Mouse (Mus musculus) embryo, embryonic 11.5 days (tissue): Measurements from ENCODE around the gene Cd300lg.

Source experiments
- DNase-seq: peaks from one replicate; pipeline ENCODE4 v3.0.0-alpha.2; 2012; ENCODE audit warnings: low read depth, low spot score

Cd300lg gene

DNA sequence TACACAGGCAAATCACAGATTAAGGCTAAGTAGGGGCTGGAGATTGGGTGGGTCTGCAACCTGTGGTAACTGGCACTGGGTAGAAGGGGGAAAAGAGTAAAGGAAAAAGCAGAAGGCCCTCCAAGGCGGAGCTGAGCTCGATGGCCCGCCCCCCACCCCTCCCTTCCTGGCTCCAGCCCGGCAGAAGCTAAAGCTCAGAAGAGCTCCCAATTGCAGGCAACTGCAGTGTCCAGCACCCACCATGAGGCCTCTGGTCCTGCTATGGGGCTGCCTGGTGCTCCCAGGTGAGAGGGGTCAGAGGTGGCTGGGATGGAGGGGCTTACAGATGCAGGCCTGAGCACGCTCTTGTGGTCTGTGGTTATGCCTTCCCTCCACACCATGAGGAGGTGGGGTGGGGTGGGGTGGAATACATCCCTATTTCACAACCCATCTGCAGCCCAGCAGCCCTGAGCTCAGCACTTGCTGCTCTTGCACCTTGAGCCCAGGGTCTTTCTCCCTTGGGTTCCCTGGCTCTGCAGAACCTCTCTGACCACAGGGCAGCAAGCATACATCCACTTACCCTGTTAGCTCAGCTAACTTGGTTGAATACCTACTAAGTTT lies at the start of gene Cd300lg:
Gene Cd300lg, plus strand, starts transcription at position 160 of the 600 bp plus-strand sequence.
- no peak for DNase-seq

DNA sequence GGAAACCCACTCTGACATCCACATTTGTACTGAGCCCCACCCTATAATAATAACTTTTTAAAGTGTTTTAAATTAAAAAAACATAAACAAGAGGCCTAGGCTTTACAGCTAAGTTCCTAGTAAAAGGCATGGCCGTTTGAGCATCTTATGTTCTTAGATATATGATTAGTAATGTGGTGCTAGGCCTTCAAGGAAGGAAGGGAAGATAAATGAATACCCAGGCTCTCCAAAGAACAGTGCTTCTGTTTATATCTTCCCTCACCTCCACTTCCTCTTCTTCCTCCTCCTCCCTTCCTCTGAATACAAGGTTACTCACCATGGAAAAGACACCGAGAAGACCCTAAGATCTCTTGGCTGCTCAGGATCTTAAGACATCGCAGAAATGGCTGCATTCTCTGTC lies 49.5 kb upstream of the Cd300lg start:
- no peak for DNase-seq

DNA sequence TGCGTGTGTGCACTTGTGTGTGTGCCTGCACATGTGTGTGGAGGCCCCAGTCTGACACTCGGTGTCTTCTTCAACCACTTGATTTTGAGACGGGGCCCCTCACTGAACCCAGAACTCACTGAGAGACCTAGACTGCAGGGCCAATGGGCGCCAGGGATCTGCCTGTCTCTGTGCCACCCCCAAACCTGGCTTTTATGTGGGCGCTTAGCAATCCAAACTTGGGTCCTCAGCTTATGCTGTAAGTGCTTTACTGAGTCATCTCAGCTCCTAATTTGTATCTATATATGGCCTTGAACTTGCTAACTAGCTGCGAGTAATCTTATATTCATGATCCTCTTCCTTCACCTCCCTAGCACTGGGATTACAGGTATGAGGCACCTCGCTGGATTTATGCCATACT lies 48.9 kb upstream of the Cd300lg start:
- DNase-seq: no peak

DNA sequence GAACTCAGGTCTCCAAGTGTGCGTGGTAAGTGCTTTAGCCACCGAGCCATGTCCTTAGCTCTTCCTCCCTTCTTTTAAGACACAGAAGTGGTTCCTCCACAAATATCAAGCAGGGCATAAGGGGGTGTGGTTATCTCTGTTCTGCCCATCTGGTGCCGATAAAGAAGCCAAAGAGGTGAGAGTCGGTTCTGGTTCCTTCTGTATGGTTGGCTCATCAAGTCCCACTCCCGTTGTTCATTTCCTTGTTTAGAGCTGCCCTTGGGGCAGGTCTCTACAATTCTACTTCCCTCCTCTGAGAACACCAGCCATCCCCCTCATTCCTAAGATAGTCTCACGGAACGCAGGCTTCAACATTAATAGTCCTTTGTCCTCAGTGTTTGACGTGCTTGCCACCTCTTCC lies 47.2 kb upstream of the Cd300lg start:
- DNase-seq: no peak

DNA sequence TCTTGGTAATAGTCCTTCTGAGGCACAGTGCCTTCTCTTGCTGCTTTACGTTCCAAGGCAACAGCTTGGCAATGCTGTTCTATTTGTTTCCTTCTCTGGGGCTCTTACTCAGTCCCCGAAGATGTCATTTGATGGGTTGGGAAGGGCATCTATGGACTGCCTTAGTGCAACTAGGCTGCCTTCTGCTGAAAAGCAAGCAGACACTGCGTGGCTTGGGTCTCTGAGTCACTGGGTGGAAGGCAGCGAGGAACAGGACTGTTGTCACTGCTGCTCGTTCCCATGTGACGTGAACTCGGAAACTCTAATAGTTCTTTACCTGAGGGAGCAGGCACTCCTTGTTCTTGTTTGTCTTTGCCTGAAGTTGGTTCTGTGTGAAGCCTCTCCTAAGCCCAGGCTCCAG lies 45.4 kb upstream of the Cd300lg start:
- no peak for DNase-seq

DNA sequence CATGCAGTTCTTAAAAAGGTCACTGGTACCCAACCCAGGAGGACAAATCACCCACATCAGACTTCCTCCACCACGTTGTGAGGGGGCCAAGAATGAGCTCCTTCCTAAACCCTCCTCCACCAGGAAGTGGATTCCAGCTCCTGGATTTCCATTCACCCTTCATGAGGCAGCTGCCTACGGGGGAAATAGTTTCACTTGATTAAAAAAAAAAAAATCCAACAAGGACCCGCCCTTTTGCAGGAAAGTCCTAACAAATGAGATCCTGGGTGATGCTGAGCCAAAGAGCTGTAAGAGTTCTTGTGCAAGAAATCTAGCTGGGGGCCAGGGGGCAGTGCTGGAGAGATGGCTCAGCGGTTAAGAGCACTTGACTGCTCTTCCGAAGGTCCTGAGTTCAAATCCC lies 43.1 kb upstream of the Cd300lg start:
- DNase-seq: no peak

DNA sequence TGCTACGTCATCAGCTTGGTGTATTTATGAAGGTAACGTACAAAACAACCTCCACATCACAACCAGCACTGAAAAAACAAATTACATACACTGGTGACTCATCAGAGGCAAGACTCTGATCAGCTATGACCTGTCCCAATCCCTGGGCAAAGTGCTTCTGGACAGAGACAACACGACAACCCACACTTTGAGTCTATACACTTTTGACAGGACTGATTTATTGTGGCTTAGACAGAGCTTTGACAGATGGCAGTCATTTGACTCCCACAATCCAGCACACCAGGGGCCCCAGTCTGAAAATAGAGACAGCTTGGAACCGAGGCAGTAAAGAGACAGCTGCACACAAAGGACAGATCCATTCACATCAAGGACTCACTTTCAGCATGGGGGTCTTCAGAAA lies 41.8 kb upstream of the Cd300lg start:
- DNase-seq: no peak

DNA sequence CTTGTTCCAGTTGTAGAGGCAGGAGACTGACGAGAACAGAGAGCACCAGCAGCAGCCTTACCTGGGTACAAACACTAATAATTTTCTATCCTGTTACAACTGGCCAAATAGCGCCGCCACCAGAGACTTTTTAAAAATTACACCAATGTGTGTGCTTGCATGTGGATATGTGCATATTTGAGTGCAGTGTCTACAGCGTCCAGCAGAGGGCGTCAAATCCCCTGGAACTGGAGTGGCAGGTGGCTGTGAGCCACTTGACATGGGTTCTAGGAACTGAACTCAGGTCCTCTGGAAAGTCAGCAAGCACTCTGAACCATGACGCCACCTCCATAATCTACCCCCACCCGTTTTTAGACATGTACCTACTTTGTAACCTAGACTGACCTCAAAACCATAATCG lies 37.1 kb upstream of the Cd300lg start:
- DNase-seq: no peak

DNA sequence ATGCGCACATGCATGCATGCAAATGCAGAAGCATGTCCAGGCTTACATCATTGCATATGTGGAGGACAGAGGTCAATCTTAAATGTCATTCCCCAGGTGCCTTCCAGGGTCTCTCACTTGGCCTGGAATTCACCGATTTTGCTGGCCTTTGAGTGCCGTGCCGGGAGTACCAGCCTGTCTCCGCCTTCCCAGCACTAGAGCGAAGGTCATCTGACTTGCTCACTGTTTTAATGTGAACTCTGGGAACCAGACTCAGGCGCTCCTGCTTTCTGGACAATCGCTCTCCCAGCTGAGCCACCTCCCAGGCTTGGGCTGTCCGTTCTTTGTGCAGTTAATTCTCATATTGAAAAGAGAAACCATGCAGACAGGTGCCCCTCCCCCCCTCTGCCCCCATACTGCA lies 35.0 kb upstream of the Cd300lg start:
- no peak for DNase-seq

DNA sequence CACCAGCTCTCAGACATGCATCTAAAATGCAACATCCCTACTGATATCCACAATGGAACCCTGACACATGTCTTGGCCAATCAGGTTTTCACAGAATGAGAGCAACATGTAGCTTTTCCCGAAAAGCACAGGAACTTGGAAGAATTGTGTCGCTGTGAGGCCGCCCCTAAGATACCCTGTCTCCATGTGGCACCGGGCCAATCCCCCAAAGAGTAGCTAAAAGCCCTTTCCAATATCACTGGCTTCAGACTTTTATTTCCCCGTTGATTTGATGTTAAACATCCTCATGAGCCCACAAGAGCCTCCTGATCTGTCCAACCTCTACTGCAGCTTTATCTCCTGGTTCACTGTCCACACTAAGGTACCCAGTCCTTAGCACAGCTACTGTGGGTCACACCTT lies 34.6 kb upstream of the Cd300lg start:
- DNase-seq: no peak

DNA sequence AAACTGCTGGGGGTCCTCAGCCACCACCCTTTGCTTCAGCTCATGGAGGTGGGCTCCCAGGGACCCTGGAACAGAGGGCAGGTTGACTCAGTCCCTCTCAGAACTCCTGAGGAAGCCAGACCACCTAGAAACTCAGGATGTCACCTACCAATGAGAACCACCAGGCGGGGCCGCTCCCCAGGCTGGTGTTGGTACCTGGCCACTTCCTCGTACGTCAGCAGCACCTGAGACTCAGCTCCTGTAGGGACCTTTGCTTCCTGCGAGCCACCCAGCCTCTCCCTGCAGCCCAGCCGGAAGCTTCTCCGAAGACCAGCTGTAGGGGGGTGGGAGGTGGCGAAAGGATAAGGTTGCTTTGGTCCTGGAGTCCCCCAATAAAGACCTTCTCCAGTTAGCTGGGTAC lies 32.9 kb upstream of the Cd300lg start:
- DNase-seq: no peak

DNA sequence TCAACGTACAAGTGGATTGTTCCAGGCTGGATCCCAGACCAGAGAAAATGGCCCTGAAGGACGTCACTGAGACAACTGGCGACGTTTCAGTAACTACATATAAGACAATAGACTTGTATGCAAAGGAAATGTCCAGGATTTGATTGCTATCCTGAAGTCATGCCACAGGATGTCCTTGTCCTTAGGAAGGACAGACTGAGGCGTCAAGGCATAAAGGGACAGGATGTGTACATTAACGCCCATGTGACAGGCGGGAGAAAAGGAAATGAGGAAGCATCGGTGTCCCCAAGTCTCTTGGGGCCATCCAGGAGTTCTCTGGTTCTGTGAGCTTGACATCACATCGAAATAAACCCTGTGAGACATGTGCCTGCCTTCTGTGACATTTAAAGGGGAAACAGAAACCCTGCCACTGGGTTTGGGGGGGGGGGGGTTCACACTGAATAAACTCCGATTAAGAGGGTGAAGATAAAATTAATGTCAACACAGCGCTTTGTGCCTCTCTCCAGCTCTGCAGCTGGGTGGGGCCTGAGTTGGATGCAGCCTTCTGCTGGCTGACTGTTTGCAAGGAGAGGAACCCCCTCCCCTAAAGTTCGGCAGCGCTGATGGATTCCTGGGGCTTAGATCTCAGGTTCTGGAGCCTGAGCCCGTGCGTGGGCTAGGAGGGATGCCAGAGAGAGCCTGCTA lies 32.2 kb upstream of the Cd300lg start:
- DNase-seq: no peak

DNA sequence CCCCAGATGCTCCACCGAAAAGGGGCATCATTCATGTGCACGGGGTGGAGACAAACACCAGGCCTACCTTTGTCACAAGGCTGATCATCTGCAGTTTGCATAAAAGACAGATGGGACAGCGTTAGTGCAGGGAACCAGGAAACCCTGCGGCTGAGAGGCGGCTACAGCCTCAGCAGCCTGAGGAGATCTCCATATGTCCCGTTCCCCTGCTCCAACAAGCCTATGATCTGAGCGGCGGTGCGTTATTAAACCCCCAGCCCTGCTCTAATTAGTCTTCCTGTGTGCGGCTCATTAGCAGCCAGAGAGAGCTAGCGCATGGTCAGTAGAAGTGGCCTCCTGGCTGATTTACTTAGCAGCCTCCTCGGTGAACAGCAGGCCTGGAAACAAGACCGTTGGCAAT lies 31.2 kb upstream of the Cd300lg start:
- no peak for DNase-seq

DNA sequence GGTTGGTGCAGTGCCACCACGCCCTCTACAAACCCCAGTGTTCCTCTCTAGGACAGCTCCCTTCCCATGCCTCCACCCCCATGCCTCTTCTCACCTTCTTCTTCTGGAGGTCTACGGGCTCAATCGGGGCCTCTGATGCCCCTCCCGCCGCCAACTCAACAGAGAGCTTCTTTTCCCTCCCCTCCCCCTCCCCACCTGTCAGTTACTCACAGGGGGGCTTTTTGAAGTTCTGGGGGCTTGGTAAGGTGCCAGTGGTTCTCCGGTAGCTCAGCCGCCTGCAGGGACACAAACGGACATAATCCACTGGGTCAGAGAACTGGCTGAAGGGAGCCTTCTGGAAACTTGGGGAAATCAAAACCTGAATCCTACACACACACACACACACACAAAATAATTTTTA lies 29.8 kb upstream of the Cd300lg start:
- no peak for DNase-seq

DNA sequence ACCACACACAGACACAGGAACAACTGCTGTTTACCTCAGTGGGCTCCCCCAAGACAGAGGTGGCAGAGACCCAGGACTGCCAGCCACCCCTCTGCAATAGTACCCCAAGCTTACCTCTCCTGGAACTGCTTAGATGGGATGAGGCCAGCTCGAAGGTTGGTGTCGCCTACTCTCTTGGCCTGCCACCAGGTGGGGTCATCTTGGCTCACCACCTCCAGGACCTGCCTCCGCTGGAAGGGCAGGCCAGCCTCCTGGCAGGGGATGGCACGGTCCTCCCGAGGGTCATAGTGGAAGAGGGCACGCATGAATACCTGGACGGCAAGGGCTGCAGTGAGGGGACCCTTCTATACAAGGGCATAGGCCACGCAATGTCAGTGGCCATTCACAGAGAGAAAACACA lies 28.1 kb upstream of the Cd300lg start:
- DNase-seq: no peak

DNA sequence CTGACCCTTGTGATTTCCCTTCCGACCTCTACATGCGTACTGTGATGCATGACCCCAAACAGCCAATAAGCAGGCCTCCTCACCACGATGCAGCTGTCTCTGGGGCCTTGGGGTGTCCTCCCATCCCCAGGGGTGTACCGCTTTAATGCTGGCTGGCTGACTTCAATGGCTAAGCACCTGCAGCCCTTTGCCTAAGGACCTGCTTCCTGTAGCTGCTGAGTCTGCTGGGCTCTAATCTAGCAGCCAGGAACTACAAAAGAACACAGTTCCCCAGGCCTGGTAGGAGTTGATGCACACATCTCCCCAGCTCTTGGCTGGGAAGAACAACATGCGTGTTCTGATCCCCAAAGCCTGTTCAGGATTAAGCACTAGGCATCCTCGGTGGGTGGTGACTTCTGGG lies 25.8 kb upstream of the Cd300lg start:
- no peak for DNase-seq

DNA sequence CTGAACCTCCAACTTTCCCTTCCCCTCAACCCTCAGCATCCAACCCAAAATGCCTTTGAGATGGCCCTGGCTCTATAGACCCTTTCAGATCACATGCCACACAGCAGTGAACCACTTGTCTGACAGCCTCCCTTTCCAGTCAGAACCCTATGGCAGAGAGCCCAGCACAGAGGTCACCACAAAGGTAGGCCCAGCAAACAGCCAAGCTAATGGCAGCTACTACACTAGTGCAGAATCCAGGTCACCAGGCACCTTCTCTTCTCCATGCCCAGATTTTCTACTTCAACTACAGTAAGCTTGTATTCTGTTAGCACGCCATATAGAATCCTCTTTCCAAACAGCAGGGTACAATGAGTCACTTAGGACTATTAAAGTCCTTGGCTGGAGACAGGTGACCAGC lies 25.2 kb upstream of the Cd300lg start:
- no peak for DNase-seq

DNA sequence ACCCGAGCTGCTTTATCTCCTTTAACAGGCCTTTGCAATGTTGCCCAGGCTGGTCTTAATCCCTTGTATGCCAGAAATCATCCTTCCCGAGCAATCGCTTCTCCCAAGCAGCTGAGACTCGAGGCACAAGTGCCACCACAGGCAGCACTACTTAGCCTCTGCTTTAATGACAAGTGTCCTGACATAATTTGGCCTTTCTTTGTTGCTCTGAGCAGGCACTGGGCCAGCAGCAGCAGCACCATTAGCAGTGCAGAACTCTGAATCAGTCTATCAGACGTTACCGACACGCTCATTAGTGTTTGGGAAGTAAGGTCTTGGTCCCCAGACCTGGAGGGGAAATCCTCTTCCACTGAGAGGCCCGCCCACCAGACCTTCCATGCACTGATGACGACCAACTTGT lies 21.6 kb upstream of the Cd300lg start:
- no peak for DNase-seq

DNA sequence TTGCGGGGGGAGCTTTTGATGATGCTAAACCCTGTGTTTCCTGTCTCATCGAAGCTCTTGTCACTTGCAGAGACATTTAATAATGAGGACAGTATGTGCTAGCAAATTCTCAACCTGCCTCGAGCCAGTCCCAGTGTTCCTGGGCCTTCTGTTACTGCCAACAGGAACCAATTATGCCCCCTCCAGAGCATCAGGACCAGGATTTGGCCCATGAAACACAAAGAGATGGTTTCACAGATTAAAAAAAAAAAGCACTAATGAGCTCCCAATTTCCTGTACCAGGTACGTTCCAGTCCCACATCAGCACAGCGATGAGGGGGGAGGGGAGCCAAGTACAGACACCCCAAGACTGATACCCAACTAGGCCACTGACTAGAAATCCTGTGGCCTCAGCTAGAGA lies 20.1 kb upstream of the Cd300lg start:
- no peak for DNase-seq

DNA sequence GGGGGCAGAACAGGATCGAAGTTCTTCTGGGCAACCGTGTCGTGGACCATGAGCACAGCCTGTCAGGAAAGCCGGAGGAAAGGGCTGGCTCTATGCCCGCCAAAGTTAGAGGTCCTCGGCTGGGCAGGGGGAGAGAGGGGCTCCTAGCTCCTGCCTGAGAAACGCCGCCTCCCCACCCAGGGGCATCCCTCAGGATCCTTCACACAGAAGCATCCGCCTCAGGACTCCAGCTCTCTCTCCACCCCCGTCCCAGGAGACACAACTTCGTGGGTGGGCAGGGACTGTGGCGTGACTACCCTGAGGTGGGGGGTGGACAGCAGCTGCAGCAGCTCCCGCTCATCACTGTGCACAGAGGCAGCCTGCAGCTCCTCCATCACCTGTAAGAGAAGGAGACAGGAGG lies 17.9 kb upstream of the Cd300lg start:
- DNase-seq: no peak

DNA sequence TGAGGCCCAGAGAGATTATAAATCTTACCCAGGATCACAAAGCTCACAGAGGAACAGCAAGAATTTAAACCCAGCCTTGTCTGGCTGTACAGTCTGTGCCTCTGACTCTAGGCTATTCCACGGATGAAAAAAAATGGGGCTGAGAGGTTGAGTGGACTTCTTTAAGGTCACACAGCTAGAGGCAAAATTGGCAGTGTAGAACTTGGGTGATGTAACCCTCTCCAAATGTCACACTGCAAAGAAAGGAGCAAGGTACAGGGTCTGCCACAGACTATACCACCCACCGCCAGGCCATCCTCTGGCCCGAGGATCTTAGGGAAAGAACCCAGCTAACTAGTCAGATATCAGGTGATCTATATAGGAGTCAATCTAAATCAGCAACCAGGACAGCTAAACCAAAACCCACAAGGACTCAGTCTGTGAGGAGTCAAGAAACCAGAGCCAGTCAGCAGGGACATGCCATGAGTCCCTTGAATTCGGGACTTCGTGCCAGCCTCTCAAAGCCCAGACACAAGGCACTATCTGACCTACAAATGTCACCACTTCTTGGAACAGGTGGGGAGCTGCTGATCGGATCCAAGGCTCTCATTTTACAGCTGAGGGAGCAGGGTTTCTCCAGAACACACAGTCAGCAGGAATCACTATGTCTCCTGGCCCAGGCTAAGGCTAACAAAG lies 17.1 kb upstream of the Cd300lg start:
- no peak for DNase-seq

DNA sequence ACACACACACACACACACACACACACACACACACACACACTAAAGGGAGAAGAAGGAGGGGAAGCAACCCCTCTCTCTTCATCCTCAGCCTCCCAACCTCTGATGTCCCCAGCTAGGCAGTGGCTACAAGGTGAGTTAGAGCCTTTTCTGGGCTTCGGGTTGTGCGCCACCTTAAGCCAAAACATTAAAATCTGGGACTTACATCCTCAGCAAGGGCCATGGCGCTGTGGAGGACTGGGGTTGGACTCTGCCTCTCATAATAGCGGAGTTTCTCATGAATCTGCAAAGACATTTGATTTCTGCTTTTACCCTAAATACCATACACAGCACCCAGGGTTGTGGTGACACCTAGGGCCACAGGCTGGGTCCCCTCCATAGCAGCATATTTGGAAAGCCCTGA lies 16.4 kb upstream of the Cd300lg start:
- no peak for DNase-seq

DNA sequence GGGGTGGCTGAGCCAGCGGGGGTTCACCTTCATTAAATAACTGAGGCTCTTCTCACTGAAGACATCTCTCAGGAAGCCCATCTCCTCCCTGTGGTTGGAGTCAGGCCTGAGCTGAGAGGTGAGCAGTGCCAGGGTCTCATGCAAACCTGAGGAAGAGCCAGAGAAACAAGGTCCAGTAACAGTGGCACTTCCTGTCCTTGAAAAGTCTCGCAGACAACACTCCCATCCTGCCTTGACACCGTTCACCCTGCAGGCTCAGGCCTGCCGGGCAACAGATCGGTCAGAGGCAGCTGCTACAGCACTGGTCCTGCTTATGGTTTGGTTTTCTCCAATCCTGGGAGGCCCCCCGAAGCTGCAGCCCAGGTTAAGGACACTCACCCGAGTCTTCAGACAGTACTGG lies 16.0 kb upstream of the Cd300lg start:
- no peak for DNase-seq
